Mouse (Mus musculus) layer of hippocampus, postnatal 10 days (tissue): Measurements from ENCODE around the gene Gm20388. TPM values are rescaled to one million over a fixed set of nuclear protein-coding genes. Genes with fewer than 3 reads are reported as not detected.

ENCODE experiments used
- DNase-seq, 2 experiments: peaks; one replicate each; pipeline ENCODE4 v3.0.0; 2021; ENCODE audit warnings: low spot score in 2 of 2
- total RNA-seq, 2 experiments: library from RNA; stranded (reverse); gene quantifications; 2 replicates each; pipeline ENCODE4 v1.2.3; 2021

Gm20388 gene
- total RNA-seq, 2 experiments from 2014 or later: not detected

DNA sequence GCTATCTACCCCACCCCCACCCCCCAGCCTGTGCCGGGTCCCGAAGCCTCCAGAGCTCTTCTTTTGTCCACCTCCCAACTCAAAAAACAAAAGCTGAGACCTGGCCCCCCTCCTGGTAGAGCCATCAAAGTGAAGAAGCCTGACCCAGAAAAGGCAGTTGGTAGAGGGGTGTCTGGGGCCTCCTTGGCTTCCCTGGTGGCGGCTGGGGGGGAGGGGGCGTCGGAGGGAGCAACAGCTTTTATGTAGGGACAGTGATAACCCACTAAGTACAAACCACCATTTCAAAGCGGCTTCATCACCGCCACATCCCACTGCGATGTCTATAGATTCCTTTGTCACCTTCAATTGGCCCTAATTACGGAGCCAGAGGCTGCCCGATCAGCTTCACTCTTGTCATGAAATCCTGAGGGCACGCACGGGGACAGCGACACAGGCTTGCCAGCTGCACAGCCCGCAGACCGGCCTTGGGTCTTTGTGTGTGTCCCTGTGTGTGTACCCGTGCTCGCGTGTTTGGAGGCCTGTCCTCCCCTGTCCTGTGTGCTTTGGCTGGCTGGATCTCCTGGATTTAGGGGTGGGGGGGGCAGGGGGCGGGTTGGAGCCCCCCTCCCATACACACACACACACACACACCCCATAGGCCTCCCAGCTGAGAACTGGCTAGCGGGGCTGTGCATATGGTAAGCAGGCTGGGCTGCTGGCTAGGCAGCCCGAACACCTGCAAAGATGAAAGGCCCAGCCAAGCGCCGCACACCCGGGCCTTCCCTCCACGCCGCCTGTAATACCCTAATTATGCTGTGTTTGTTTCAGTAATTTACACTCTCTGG lies 603.2 kb downstream of the Gm20388 start:
- DNase-seq: no peak

DNA sequence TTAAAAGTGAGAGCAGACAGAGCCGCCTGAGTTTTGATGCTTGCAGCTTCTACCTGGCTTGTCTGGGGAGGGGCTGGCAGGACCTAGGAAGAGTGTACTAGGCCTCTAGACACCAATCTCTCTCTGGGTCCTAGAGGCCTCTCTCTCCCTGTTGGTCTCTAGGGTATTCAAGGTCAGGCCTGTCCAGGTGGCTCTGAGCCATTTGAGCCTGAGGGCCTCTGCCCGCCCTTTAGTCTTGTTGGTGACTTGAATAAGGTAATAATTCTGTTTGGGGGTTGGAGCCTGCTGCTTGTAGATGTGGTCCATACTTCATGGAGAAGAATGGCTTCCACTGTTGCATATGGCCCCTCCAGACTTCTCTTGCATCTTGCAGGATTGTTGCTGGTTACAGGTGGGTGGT lies 604.6 kb downstream of the Gm20388 start:
- DNase-seq: no peak

GRCm38 (mm10) chr8:120515650-120516049 lies 605.0 kb downstream of the Gm20388 start:
- no peak for DNase-seq

DNA sequence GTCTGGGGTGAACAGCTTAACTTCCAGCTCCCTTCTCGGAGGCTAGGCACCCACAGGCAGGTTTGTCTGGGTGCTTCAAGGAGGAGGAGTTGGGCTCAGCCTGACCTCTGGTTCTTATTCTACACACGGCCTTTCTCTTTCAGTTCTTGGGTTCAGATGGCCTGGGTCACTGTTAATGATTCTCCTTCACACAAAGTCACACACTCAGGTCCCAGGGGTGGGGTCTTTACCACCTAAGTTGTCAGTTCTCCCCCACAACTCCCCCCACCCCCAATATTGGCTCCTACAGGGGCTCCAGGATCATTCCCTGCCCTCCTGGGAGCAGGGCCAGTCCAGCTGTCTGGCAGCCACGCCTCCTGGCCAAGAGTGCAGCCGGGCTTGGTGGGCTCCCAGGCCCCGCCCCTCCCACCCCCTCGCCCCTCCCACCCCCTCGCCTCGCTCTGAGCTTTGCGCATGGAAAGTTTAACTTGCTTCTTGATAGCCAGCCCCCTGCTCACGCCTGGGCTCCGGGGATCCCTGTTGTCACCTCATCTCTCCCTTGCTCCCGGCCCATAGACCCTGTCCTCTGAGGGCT lies 605.6 kb downstream of the Gm20388 start:
- no peak for DNase-seq

DNA sequence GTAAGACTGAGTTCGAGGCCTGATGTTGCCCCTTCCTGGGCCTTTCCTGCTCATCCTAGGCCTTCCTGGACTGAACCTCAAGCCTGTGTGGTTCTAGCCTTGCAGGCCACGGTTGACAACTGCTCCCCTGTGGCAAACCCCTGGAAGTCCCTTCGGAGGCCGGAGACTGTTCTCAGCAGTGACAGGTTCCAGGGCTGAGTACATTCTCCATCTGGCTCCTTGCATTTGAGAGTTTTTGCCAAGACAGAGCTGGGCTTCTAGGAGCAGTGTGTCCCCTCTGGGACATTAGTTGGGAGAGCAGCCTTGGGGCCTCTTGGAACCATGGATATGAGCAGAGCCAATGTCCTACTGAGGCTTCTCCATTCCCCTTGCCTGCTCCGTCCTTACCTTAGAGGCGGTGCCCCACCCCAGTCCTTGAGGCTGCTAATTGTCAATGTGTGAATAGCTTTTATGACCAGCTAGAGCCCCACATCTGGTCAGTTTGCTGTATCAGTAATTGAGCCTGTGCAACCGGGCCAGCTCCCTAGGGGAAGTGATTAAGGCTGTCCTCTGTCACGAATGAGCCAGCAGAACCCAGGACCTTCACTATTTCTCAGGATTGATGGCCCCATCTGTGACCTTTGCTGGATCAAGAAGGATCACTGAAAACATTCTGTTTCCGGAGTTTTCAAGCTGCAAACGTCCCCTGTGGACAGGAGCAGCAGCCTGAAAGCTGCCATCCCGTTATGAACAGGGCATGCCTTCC lies 607.2 kb downstream of the Gm20388 start:
- DNase-seq: no peak

GRCm38 (mm10) chr8:120518736-120519534 lies 608.3 kb downstream of the Gm20388 start:
- DNase-seq: no peak

GRCm38 (mm10) chr8:120520287-120520686 lies 609.6 kb downstream of the Gm20388 start:
- DNase-seq: no peak

DNA sequence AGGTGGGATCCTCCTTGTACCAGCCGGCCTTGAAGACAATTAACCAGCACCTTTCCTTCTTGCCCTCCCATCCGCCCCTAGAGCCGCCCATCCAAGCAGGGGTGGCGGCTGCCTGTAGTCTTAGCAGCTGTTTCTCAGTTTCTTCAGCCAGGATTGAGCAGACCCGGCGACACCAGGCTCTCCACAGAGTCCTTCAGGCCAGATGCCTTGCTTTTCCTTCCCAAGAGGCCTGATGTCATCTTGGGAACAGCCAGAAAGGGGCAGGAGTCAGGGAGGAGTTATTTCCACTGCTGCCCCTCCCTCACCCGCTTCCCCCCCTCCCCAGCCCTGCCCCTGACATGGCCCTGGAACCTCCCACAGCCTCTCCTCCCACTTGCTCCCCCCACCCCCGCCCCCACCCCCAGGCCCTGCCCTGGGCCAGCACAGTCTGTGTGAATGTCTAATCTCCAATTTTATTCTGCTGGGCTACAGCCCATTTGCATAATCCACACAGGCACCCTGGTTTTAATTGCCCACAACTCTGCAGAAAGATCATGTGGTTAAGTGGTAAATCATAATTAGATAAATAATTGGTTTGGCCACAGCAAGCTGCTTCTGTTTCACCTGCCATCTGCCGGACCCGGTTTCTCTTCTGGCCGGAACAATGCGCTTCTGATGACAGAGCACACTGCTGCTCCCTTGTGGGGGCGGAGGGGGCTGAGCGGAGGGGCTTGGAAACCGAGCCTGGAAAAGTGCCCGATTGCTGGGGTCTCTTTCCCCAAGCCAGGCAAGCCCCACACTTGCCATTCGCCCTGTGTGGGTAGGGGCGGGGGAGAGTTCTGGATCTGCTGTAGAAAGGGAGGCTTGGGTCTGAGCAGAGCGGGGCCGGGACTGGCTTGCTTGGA lies 610.3 kb downstream of the Gm20388 start:
- peak; percentile 75 to 82 for DNase-seq

DNA sequence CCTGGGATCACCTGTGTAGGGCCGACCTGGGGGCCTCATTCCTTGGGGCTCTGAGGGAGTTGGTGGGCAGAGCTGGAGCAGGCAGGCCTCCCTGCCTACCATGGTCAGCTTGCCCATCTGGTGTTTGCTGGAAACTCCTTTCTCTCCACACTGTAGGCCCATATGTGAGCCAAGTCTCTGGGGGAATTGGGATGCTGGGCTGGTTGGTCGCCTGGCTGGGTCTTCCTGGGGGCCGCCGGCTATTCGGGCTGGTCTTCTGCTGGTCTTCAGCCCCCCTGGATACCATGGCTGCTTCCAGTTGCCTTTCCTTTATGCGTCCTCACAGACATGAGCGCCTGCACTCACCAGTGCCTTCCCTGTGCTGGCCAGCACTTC lies 610.9 kb downstream of the Gm20388 start:
- DNase-seq: no peak

- DNase-seq: no peak
Measured at GRCm38 (mm10) chr8:120523641-120524040, 613.0 kb downstream of the Gm20388 start.

- DNase-seq: no peak
Measured at GRCm38 (mm10) chr8:120525135-120525534, 614.5 kb downstream of the Gm20388 start.

DNA sequence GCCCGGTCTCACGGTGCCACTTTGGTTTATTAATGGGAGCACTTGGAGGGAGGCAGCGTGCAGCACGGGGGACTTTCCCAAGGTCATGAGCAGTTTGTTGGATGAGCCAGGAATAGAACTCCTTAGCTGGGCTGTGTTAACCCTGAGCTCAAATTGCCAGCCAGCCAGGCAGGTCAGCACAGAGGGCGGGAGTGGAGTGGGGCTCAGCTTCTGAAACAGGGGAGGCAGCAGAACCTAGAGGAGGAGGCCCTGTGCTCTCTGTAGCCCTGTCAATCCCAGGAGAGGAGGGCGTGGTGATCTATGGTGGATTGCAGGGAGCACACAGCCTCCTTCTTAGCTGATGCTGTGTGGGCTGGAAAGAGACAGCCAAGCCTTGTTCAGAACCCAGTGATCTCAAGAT lies 615.2 kb downstream of the Gm20388 start:
- DNase-seq: no peak

GRCm38 (mm10) chr8:120526577-120526976 lies 615.9 kb downstream of the Gm20388 start:
- no peak for DNase-seq

- DNase-seq: no peak
Measured at GRCm38 (mm10) chr8:120528332-120528731, 617.7 kb downstream of the Gm20388 start.

DNA sequence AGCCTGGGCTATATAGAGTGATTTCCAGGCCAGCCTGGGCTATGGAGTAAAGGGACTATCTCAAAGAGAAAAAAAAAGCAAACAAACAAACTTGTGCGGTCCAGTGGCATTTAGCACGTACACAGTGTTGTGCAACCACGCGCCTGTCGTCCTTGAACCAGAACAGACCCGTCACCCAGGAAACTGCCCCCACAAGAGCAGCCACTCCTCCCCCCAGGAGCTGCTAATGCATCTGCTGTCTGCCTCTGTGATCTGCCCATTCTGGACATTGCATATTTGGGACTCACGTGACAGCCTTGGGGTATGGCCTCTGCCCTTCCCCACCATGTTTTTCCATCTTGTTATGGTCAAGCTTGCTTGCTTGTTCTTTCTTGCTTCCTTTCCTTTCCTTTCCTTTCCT lies 618.6 kb downstream of the Gm20388 start:
- no peak for DNase-seq

DNA sequence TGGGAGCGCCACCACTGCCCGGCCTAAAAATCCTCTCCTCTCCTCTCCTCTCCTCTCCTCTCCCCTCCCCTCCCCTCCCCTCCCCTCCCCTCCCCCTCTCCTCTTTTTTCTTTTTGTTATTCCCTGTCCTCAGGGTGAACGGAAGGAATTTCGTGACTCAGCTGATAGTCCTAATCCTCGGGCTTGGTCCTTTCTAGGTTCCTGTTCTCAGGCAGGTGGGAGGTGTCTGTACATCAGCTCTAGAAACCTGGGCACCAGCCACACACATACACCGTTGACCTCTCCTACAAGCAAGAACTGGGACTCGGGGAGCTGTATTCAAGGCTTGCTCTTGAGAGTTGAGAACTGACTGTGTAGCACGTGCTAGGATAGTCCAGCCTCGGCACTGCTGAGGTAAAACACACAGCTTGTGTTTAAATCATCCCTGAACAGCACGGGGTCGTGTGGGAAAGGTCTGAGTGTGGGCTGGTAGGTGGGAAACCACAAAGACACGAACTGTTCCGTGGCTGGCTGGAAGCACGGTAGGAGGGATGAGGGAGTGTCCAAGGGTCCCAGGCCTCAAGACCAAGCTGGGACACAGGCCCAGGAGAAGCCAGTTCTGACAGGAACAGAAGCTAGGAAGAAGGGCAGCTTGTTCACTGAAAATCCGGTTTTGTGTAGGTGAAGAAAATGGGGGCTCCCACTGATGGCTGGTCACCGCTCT lies 620.5 kb downstream of the Gm20388 start:
- no peak for DNase-seq

- no peak for DNase-seq
Measured at GRCm38 (mm10) chr8:120531775-120532516, 621.3 kb downstream of the Gm20388 start.

DNA sequence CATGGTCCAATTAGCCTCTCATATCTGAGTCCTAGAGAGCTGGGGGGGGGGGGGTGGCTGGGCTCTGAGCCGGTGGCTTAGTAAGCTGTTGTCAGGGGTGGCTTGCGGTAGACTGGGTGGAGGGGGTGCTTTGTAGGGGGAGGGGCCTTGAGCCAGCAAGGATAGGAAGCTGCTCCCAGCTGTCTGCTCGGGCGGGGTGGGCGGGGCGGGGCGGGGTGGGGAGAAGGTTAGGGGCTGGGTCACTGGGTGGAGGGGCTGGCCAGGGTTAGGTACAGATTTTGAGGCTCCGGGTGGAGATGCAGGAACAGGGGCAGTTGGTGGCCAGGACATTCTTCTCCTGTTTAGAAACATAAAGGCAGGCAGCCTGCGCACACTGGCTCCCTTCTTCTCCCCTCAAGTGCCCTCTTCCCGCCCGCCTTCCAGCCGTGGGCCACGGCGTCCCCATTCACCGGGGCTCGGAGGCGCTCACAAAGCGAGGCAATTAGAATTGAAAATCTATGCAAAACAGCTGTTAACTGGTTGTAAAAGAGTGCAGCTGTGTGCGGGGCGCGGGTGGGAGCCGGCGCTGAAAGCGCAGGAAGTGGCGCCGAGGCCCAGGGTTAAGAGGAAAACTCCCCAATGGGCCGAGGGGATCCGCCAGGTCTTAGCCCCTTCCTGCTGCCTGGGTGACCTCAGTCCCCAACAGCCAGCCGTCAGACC lies 622.0 kb downstream of the Gm20388 start:
- peak in 1 of 2 experiments; percentile 60 for DNase-seq
